Mouse (Mus musculus): Measurements from ENCODE around the gene Mgst3. TPM values are rescaled to one million over a fixed set of nuclear protein-coding genes. Genes with fewer than 3 reads are reported as not detected.

Mgst3 gene
- polyA plus RNA-seq, 1 experiment from 2014 or later = 51.8 TPM

Small RNA genes lying within 50 kb of the gene (microRNA-seq; reads per million reads assigned to microRNA genes)
- gene Gm25911 (ENCODE audit: insufficient number of aligned reads) = 3.4 reads per million

Other genes with a start within 250 kb of the Mgst3 start
- gene Uck2, start 108.5 kb downstream of the Mgst3 start, polyA plus RNA-seq (2014; fragmentation: Nextera tagmentation; extraction: Ambion mirVana) = 125 and 140 TPM in 2 replicates
- gene Tmco1, start 85.5 kb downstream of the Mgst3 start, polyA plus RNA-seq (2014; fragmentation: Nextera tagmentation; extraction: Ambion mirVana) = 75.2 and 78.5 TPM in 2 replicates
- gene Aldh9a1, start 43.9 kb downstream of the Mgst3 start, polyA plus RNA-seq (2014; fragmentation: Nextera tagmentation; extraction: Ambion mirVana) = 38.3 and 41.4 TPM in 2 replicates
- gene Lrrc52, start 72.9 kb upstream of the Mgst3 start, polyA plus RNA-seq (2014; fragmentation: Nextera tagmentation; extraction: Ambion mirVana) = not detected in 2 replicates
- gene Rxrg, start 204.5 kb upstream of the Mgst3 start, polyA plus RNA-seq (2014; fragmentation: Nextera tagmentation; extraction: Ambion mirVana) = 2.1 and 2.3 TPM in 2 replicates

All from forebrain, embryonic 11.5 days (tissue).